Mouse (Mus musculus): ENCODE data around the gene Cngb1. TPM values are rescaled to one million over a fixed set of nuclear protein-coding genes. Genes with fewer than 3 reads are reported as not detected.

Gene Cngb1
- total and polyA plus RNA-seq, 3 experiments: 0.03 TPM; not detected in 2

- H3K4me3 ChIP-seq (ENCODE audit: control insufficient read depth in 1 of 2, insufficient read depth in 1 of 2, low read depth in 2 of 2, low read length in 2 of 2): no peak overlapping the region
- no peaks in the 10 kb centered on the region for H3K36me3 ChIP-seq (ENCODE audit: control insufficient read depth in 1 of 2, insufficient read depth in 2 of 2, low read length in 2 of 2)
- H3K9me3 ChIP-seq (replicated peaks; ENCODE audit: insufficient read depth, low read length): no peaks in the 10 kb centered on the region
- H3K4me1 ChIP-seq (ENCODE audit: control insufficient read depth in 1 of 2, insufficient read depth in 2 of 2, low read length in 2 of 2): no peaks in the 10 kb centered on the region
- TF ChIP-seq NELFE (IDR thresholded peaks at IDR 0.05; ENCODE audit: low read depth, low read length) (no peak), MEF2A (IDR thresholded peaks at IDR 0.05; ENCODE audit: extremely low read depth, insufficient replicate concordance, low read depth, low read length, poor library complexity, severe bottlenecking) (no peak), SIN3A (IDR thresholded peaks at IDR 0.05; ENCODE audit: low read length) (no peak), BHLHE40 (IDR thresholded peaks at IDR 0.05; ENCODE audit: borderline replicate concordance, low read depth, low read length) (no peak), ZMIZ1 (IDR thresholded peaks at IDR 0.05; ENCODE audit: low read depth, low read length) (no peak), SMC3 (IDR thresholded peaks at IDR 0.05; ENCODE audit: low read depth, low read length) (no peak), MXI1 (IDR thresholded peaks at IDR 0.05; ENCODE audit: low read depth, low read length) (no peak), CHD2 (IDR thresholded peaks at IDR 0.05; ENCODE audit: low read length) (no peak), ZKSCAN1 (IDR thresholded peaks at IDR 0.05; ENCODE audit: low read depth, low read length) (no peak), RAD21 (IDR thresholded peaks at IDR 0.05; ENCODE audit: low read depth, low read length) (no peak), GABPA (IDR thresholded peaks at IDR 0.05; ENCODE audit: low read depth, low read length) (no peak), POLR2AphosphoS5 (IDR thresholded peaks at IDR 0.05; ENCODE audit: borderline replicate concordance, low read depth, low read length) (no peak), MAZ (IDR thresholded peaks at IDR 0.05; ENCODE audit: low read depth, low read length) (no peak), MAX (IDR thresholded peaks at IDR 0.05; ENCODE audit: low read length) (no peak), MYC (IDR thresholded peaks at IDR 0.05; ENCODE audit: low read depth, low read length) (no peak), MAFK (IDR thresholded peaks at IDR 0.05; ENCODE audit: borderline replicate concordance, low read depth, low read length) (no peak), E2F4 (IDR thresholded peaks at IDR 0.05; ENCODE audit: borderline replicate concordance, low read depth, low read length) (no peak)
- DNase-seq (ENCODE audit: low read depth, low spot score): no peak
- H3K9ac ChIP-seq (ENCODE audit: control insufficient read depth, low read depth, low read length, poor library complexity, severe bottlenecking): no peak overlapping the region
- peaks cover 2 to 5% of the 10 kb centered on the region in 2 experiments; a peak in 2 of 4 replicates for H3K27me3 ChIP-seq (ENCODE audit: control insufficient read depth in 1 of 2, insufficient read depth in 2 of 2, low read length in 2 of 2)
- no peak overlapping the region for H3K27ac ChIP-seq (ENCODE audit: control insufficient read depth, low read depth, low read length)
- H3K79me2 ChIP-seq (ENCODE audit: control insufficient read depth, insufficient read depth, low read length, poor library complexity): no peaks in the 10 kb centered on the region
Measured at GRCm38 (mm10) chr8:95313857-95314256, 7.5 kb upstream of the Cngb1 start.

- no peaks in the 10 kb centered on the region for H3K4me1 ChIP-seq (ENCODE audit: control insufficient read depth in 1 of 2, insufficient read depth in 2 of 2, low read length in 2 of 2)
- H3K36me3 ChIP-seq (ENCODE audit: control insufficient read depth in 1 of 2, insufficient read depth in 2 of 2, low read length in 2 of 2): no peaks in the 10 kb centered on the region
- 0 out of 4 replicates have a peak, but pooled peaks cover 2 to 3% of the 10 kb centered on the region in 2 experiments for H3K27me3 ChIP-seq (ENCODE audit: control insufficient read depth in 1 of 2, insufficient read depth in 2 of 2, low read length in 2 of 2)
- TF ChIP-seq RAD21 (IDR thresholded peaks at IDR 0.05; ENCODE audit: low read depth, low read length) (peak; percentile 28), MYB (IDR thresholded peaks at IDR 0.05; ENCODE audit: low read depth, low read length) (no peak), TBP (IDR thresholded peaks at IDR 0.05; ENCODE audit: low read depth, low read length) (no peak), CTCF (IDR thresholded peaks at IDR 0.05 in 2 of 3, conservative IDR thresholded peaks at IDR 0.05 in 1 of 3; ENCODE audit: control insufficient read depth in 1 of 3, insufficient read depth in 1 of 3, low read depth in 2 of 3, low read length in 3 of 3, poor library complexity in 1 of 3, severe bottlenecking in 1 of 3) (peak; percentile 33 to 64 (median 49); a peak in 5 of 6 replicates)
- H3K4me3 ChIP-seq (ENCODE audit: control insufficient read depth in 1 of 2, insufficient read depth in 1 of 2, low read depth in 2 of 2, low read length in 2 of 2): no peak overlapping the region
- DNase-seq (ENCODE audit: low read depth, low spot score): peak; percentile 14
- H3K9ac ChIP-seq (ENCODE audit: control insufficient read depth, low read depth, low read length, poor library complexity, severe bottlenecking): no peak overlapping the region
- no peak overlapping the region for H3K27ac ChIP-seq (ENCODE audit: control insufficient read depth, low read depth, low read length)
- no peaks in the 10 kb centered on the region for H3K9me3 ChIP-seq (replicated peaks; ENCODE audit: insufficient read depth, low read length)
- H3K79me2 ChIP-seq (ENCODE audit: control insufficient read depth, insufficient read depth, low read length, poor library complexity): no peaks in the 10 kb centered on the region
Measured at GRCm38 (mm10) chr8:95312836-95313235, 6.5 kb upstream of the Cngb1 start.
